Mouse (Mus musculus) kidney, adult 2 months (tissue): Measurements from ENCODE around the gene Tdrd6. TPM values are rescaled to one million over a fixed set of nuclear protein-coding genes. Genes with fewer than 3 reads are reported as not detected.

Experiments
- DNase-seq: peaks from one replicate; pipeline ENCODE4 v3.0.0; 2021
- H3K27ac ChIP-seq: fragments of 200-500 bp; 2 replicates; pipeline ENCODE4 v1.5.1; 2012; ENCODE audit warnings: low read depth, low read length, control low read depth, inconsistent platforms; ENCODE audit not compliant: insufficient read depth
- H3K27me3 ChIP-seq: fragments of 200-500 bp; replicated peaks from 2 replicates; pipeline ENCODE4 v1.6.1; 2012; ENCODE audit warnings: mild to moderate bottlenecking, moderate library complexity, low read length, inconsistent platforms; ENCODE audit not compliant: control insufficient read depth, insufficient read depth
- H3K36me3 ChIP-seq: fragments of 200-500 bp; 2 replicates; pipeline ENCODE4 v1.6.1; 2012; ENCODE audit warnings: mild to moderate bottlenecking, moderate library complexity, low read length, inconsistent platforms; ENCODE audit not compliant: control insufficient read depth, insufficient read depth
- H3K4me1 ChIP-seq: fragments of 200-500 bp; 2 replicates; pipeline ENCODE4 v1.6.1; 2011; ENCODE audit warnings: low read length; ENCODE audit not compliant: control insufficient read depth, insufficient read depth
- H3K4me3 ChIP-seq: fragments of 200-500 bp; 2 replicates; pipeline ENCODE4 v1.5.1; 2011; ENCODE audit warnings: mild to moderate bottlenecking, low read depth, low read length, control low read depth; ENCODE audit not compliant: insufficient read depth
- CTCF ChIP-seq: fragments of 200-500 bp; conservative IDR thresholded peaks from 2 replicates; pipeline ENCODE4 v1.5.1; 2011; ENCODE audit warnings: low read depth, mild to moderate bottlenecking, control low read depth, low read length, moderate library complexity, mixed read lengths; ENCODE audit not compliant: insufficient read depth, insufficient read length
- POLR2A ChIP-seq: fragments of 200-500 bp; IDR thresholded peaks from one replicate; pipeline ENCODE4 v1.6.1; 2011; ENCODE audit warnings: low read depth, low read length, control low read depth
- WGBS: fragments of 180-500 bp; shearing (Covaris S2); methylation state at CpG from one replicate; pipeline ENCODE4 v1.1.7; 2018; 5-methylcytosine and 5-hydroxymethylcytosine counted together
- polyA plus RNA-seq: library from polyadenylated mRNA; depleted of rRNA; stranded (reverse); fragments of >200 nt; gene quantifications from 2 replicates; pipeline ENCODE4 v1.2.3, GENCODE M21; 2012

Gene Tdrd6
- polyA plus RNA-seq, 1 experiment = 0.34 TPM

GRCm38 (mm10) chr17:43666576-43667289 lies 36.6 kb upstream of the Tdrd6 start, which contains the start of gene Slc25a27:
Gene Slc25a27, minus strand, starts transcription at chr17:43667214.
- DNase-seq = peak; percentile 97
- peaks cover 9% of the 10 kb centered on the region; the same call in 1 of the 2 replicates for H3K4me1 ChIP-seq
- H3K27ac ChIP-seq = peak within 1 kb of the TSS; percentile 21; the same call in 1 of the 2 replicates
- TF ChIP-seq POLR2A = no peak
- no peak for TF ChIP-seq CTCF
- H3K27me3 ChIP-seq = no peaks in the 10 kb centered on the region
- WGBS = 2% methylated on average over 41 of the region's 41 CpGs
- no peaks in the 10 kb centered on the region for H3K36me3 ChIP-seq
- peak within 1 kb of the TSS; percentile 83 for H3K4me3 ChIP-seq

DNA sequence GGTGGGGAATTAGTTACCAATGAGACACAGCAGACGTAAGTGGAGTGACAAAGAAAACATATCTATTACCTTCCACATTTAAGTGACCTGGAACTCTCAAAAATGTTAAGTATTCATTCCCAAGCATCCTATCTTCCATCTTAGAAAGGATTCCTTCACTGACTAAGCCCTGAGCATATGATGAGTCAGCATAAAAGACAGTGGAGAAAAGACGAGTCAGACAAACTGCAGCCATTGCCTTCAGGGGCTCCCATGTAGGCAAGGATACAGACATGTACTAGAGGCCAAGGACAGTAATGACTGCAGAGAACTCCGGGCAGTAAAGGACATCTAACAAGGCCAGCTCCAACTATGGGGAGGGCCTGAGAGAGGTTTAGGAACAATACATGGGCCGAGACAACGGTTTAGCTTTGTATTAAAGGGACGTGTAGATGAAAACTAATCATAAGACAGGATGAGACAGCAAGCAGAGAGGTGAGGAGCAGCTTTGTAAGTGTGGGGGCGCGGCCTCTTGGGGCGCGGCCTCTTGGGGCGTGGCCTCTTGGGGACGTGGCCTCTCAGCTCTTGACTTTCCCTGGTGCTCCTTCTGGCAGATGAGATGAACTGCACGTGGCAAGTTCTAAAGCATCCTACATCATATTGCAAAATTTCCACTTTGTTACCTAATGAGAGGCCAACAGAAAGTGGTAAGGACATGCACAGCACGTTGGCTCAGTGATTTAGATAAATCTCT lies 21.4 kb upstream of the Tdrd6 start:
- Histone ChIP-seq H3K4me3 (no peak overlapping the region), H3K36me3 (no peaks in the 10 kb centered on the region; the same call in 1 of the 2 replicates), H3K4me1 (no peaks in the 10 kb centered on the region), H3K27ac (no peak overlapping the region), H3K27me3 (no peaks in the 10 kb centered on the region)
- TF ChIP-seq POLR2A = no peak
- no peak for TF ChIP-seq CTCF
- no peak for DNase-seq
- 79% methylated on average over 14 of the region's 14 CpGs for WGBS

GRCm38 (mm10) chr17:43649641-43650436 lies 19.7 kb upstream of the Tdrd6 start:
- peak; percentile 44 for TF ChIP-seq CTCF
- TF ChIP-seq POLR2A = no peak
- Histone ChIP-seq H3K27me3 (no peaks in the 10 kb centered on the region), H3K27ac (no peak overlapping the region), H3K4me1 (no peaks in the 10 kb centered on the region), H3K36me3 (no peaks in the 10 kb centered on the region; the same call in 1 of the 2 replicates), H3K4me3 (no peak overlapping the region)
- WGBS = 90% methylated on average over 10 of the region's 10 CpGs
- no peak for DNase-seq

DNA sequence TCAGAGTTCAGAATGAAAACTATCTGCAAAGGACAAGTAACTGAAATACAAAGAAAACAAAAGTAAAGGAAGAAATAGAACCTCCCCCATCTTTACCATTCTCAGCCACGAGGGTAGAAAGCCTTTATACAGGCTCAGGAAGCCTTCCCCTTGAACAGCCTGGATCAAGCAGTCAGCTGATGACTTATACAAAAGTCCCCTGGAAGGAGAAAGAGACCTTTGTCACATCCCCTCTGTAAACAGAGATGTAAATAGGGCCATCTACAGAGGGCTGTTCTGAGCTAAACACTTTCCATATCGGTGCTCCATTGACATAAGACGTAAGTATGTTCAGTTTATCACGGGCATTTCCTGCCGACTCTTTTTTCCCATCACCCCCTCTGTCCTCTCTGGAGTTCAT lies 16.8 kb upstream of the Tdrd6 start:
- Histone ChIP-seq H3K4me1 (no peaks in the 10 kb centered on the region), H3K36me3 (no peaks in the 10 kb centered on the region; the same call in 1 of the 2 replicates), H3K4me3 (no peak overlapping the region), H3K27ac (no peak overlapping the region), H3K27me3 (no peaks in the 10 kb centered on the region)
- TF ChIP-seq CTCF (no peak), POLR2A (no peak)
- DNase-seq = no peak
- WGBS = 64% methylated on average over 5 of the region's 5 CpGs

- no peak for DNase-seq
- TF ChIP-seq POLR2A (no peak), CTCF (no peak)
- H3K36me3 ChIP-seq = no peaks in the 10 kb centered on the region; the same call in 1 of the 2 replicates
- no peak overlapping the region for H3K27ac ChIP-seq
- H3K4me3 ChIP-seq = no peak overlapping the region
- no peaks in the 10 kb centered on the region for H3K27me3 ChIP-seq
- no peaks in the 10 kb centered on the region for H3K4me1 ChIP-seq
- WGBS = 81% methylated on average over 3 of the region's 3 CpGs
Measured at GRCm38 (mm10) chr17:43645136-43645535, 15.0 kb upstream of the Tdrd6 start.

DNA sequence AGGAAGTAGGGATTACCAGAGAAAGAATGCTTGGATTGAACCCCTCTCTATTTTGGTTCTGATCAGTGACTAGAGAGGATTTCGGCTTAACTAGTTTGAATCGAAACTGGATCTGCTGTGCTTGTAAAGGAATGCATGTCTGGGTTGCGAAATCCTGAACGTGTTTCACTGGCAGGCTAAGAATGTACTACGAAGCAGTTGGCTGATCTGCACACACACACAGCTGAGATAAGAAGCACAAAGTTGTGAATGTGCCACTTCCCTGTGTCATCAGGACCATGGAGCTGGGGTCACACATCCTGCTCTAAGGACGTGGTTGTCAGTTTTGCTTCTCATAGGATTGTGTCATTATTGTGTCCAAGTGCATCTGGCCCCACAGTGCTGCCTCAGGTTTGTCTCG lies 14.3 kb upstream of the Tdrd6 start:
- Histone ChIP-seq H3K27me3 (no peaks in the 10 kb centered on the region), H3K27ac (no peak overlapping the region), H3K4me3 (no peak overlapping the region), H3K36me3 (no peaks in the 10 kb centered on the region; the same call in 1 of the 2 replicates), H3K4me1 (no peaks in the 10 kb centered on the region)
- TF ChIP-seq POLR2A (no peak), CTCF (no peak)
- WGBS = 57% methylated on average over 7 of the region's 7 CpGs
- no peak for DNase-seq
